Mouse (Mus musculus): ENCODE results near the gene Plet1. TPM values are rescaled to one million over a fixed set of nuclear protein-coding genes. Genes with fewer than 3 reads are reported as not detected.

The Plet1 gene
- polyA plus RNA-seq (2015; fragmentation: Nextera tagmentation; extraction: Ambion mirVana), result 0.93 and 1.1 TPM in 2 replicates

GRCm38 (mm10) chr9:50494311-50494710 is at the start of gene Plet1:
TSS of gene Plet1 (plus strand) at chr9:50494525.

GRCm38 (mm10) chr9:50528293-50528892 is 34.1 kb downstream of the Plet1 start, which contains the start of gene Pts:
TSS of gene Pts (minus strand) at chr9:50528724.

GRCm38 (mm10) chr9:50554241-50555093 is 60.1 kb downstream of the Plet1 start, which contains the start of gene Il18:
TSS of gene Il18 (plus strand) at chr9:50554827.

GRCm38 (mm10) chr9:50555094-50555446 is 60.7 kb downstream of the Plet1 start, which contains the start of gene Bco2:
TSS of gene Bco2 (minus strand) at chr9:50555181.

Other genes with a start within 250 kb of the Plet1 start
- 246 and 260 TPM in 2 replicates for gene Rpl10-ps3, start 149.6 kb upstream of the Plet1 start, polyA plus RNA-seq (2015; fragmentation: Nextera tagmentation; extraction: Ambion mirVana)
- gene Pts, start 34.2 kb downstream of the Plet1 start, polyA plus RNA-seq (2015; fragmentation: Nextera tagmentation; extraction: Ambion mirVana), result 64.5 and 69.3 TPM in 2 replicates
- 25.1 and 37.1 TPM in 2 replicates for gene Il18, start 60.3 kb downstream of the Plet1 start, polyA plus RNA-seq (2015; fragmentation: Nextera tagmentation; extraction: Ambion mirVana)
- gene Bco2, start 60.7 kb downstream of the Plet1 start, polyA plus RNA-seq (2015; fragmentation: Nextera tagmentation; extraction: Ambion mirVana), result 0.35 and 0.61 TPM in 2 replicates
- gene Tex12, start 66.8 kb downstream of the Plet1 start, polyA plus RNA-seq (2015; fragmentation: Nextera tagmentation; extraction: Ambion mirVana), result 0.15 TPM in 1 of 2 replicates, not detected in the other
- gene Sdhd, start 109.3 kb downstream of the Plet1 start, polyA plus RNA-seq (2015; fragmentation: Nextera tagmentation; extraction: Ambion mirVana), result 257 TPM in 2 replicates
- gene Timm8b, start 109.4 kb downstream of the Plet1 start, polyA plus RNA-seq (2015; fragmentation: Nextera tagmentation; extraction: Ambion mirVana), result 165 and 173 TPM in 2 replicates
- 1.3 and 1.5 TPM in 2 replicates for gene Pih1d2, start 122.8 kb downstream of the Plet1 start, polyA plus RNA-seq (2015; fragmentation: Nextera tagmentation; extraction: Ambion mirVana)
- 13.8 and 15.5 TPM in 2 replicates for gene Nkapd1, start 122.9 kb downstream of the Plet1 start, polyA plus RNA-seq (2015; fragmentation: Nextera tagmentation; extraction: Ambion mirVana)
- 26.0 and 31.2 TPM in 2 replicates for gene Dlat, start 165.3 kb downstream of the Plet1 start, polyA plus RNA-seq (2015; fragmentation: Nextera tagmentation; extraction: Ambion mirVana)
- 0.77 and 1.0 TPM in 2 replicates for gene Dixdc1, start 245.0 kb downstream of the Plet1 start, polyA plus RNA-seq (2015; fragmentation: Nextera tagmentation; extraction: Ambion mirVana)

Data from spleen, postnatal 0 days (tissue).